Mouse (Mus musculus) hindbrain, embryonic 10.5 days (tissue): ENCODE results near the gene Zfr2. TPM values are rescaled to one million over a fixed set of nuclear protein-coding genes. Genes with fewer than 3 reads are reported as not detected.

Experiments
- DNase-seq: peaks from one replicate; pipeline ENCODE4 v3.0.0-alpha.2; 2017; ENCODE audit warnings: low spot score
- H3K27ac ChIP-seq: fragments of 300-500 bp; sonication (generic); 2 replicates; pipeline ENCODE4 v1.5.1; 2016; ENCODE audit warnings: mild to moderate bottlenecking, moderate library complexity
- H3K27me3 ChIP-seq: fragments of 300-500 bp; sonication (generic); 2 replicates; pipeline ENCODE4 v1.6.1; 2016; ENCODE audit warnings: mild to moderate bottlenecking; ENCODE audit not compliant: poor library complexity, insufficient read depth, severe bottlenecking
- H3K36me3 ChIP-seq: fragments of 300-500 bp; sonication (generic); 2 replicates; pipeline ENCODE4 v1.6.1; 2016; ENCODE audit warnings: mild to moderate bottlenecking, moderate library complexity
- H3K4me1 ChIP-seq: fragments of 300-500 bp; sonication (generic); replicated peaks from 2 replicates; pipeline ENCODE4 v1.6.1; 2016; ENCODE audit warnings: mild to moderate bottlenecking
- H3K4me3 ChIP-seq: fragments of 300-500 bp; sonication (generic); 2 replicates; pipeline ENCODE4 v1.5.1; 2016; ENCODE audit warnings: mild to moderate bottlenecking, moderate library complexity
- H3K9me3 ChIP-seq: fragments of 300-500 bp; sonication (generic); 2 replicates; pipeline ENCODE4 v1.6.1; 2016; ENCODE audit warnings: mild to moderate bottlenecking, moderate library complexity
- WGBS: fragments of 180-500 bp; shearing (Covaris S2); methylation state at CpG from one replicate; pipeline ENCODE4 v1.1.7; 2016; 5-methylcytosine and 5-hydroxymethylcytosine counted together
- polyA plus RNA-seq: library from polyadenylated mRNA; unstranded; fragments of >200 nt; fragmentation: Nextera tagmentation; extraction: Ambion mirVana; gene quantifications from 2 replicates; pipeline ENCODE4 v1.2.1, GENCODE M21; 2016

Zfr2 gene
- 5.1 and 6.7 TPM in 2 replicates for polyA plus RNA-seq

GRCm38 (mm10) chr10:81232580-81233225 lies at the start of gene Zfr2:
Gene Zfr2 (plus strand): TSS chr10:81233155.
- no peaks in the 10 kb centered on the region for H3K9me3 ChIP-seq
- peak; percentile 85 for DNase-seq
- WGBS, result 10% methylated on average over 29 of the region's 29 CpGs
- H3K27ac ChIP-seq, result peak within 1 kb of the TSS; percentile 93
- H3K27me3 ChIP-seq, result peaks cover 63% of the 10 kb centered on the region
- 0 out of 2 replicates have a peak, but pooled peaks cover 5% of the 10 kb centered on the region for H3K36me3 ChIP-seq
- H3K4me3 ChIP-seq, result peak within 1 kb of the TSS; percentile 94
- peaks cover 59% of the 10 kb centered on the region for H3K4me1 ChIP-seq

- Histone ChIP-seq H3K9me3 (no peaks in the 10 kb centered on the region), H3K4me1 (peaks cover 40% of the 10 kb centered on the region), H3K27me3 (no peaks in the 10 kb centered on the region), H3K27ac (peak within 1 kb of the TSS; percentile 91), H3K36me3 (peaks cover 85% of the 10 kb centered on the region), H3K4me3 (peak within 1 kb of the TSS; percentile 84)
- DNase-seq, result no peak
- WGBS, result 90% methylated on average over 5 of the region's 5 CpGs
Observed at GRCm38 (mm10) chr10:81183805-81184204, 49.1 kb upstream of the Zfr2 start, which contains the start of gene 4930442H23Rik. Gene 4930442H23Rik (minus strand): TSS chr10:81183849.

GRCm38 (mm10) chr10:81184765-81185164 lies 48.2 kb upstream of the Zfr2 start:
- Histone ChIP-seq H3K9me3 (no peaks in the 10 kb centered on the region), H3K27me3 (no peaks in the 10 kb centered on the region), H3K4me3 (peak overlapping the region; percentile 11; the same call in 1 of the 2 replicates), H3K36me3 (peaks cover 82% of the 10 kb centered on the region), H3K27ac (0 out of 2 replicates have a peak overlapping the region, but pooled peaks have one; percentile 29), H3K4me1 (peaks cover 32% of the 10 kb centered on the region)
- DNase-seq, result no peak
- 66% methylated on average over 4 of the region's 4 CpGs for WGBS

- DNase-seq, result no peak
- Histone ChIP-seq H3K36me3 (peaks cover 76% of the 10 kb centered on the region), H3K4me1 (peaks cover 39% of the 10 kb centered on the region), H3K27me3 (no peaks in the 10 kb centered on the region), H3K4me3 (no peak overlapping the region; the same call in 1 of the 2 replicates), H3K9me3 (no peaks in the 10 kb centered on the region), H3K27ac (no peak overlapping the region)
- WGBS, result 93% methylated on average over 9 of the region's 9 CpGs
Observed at GRCm38 (mm10) chr10:81187161-81187560, 45.8 kb upstream of the Zfr2 start.

- Histone ChIP-seq H3K9me3 (no peaks in the 10 kb centered on the region), H3K4me1 (peaks cover 44% of the 10 kb centered on the region), H3K27ac (no peak overlapping the region), H3K4me3 (0 out of 2 replicates have a peak overlapping the region, but pooled peaks have one; percentile 2), H3K36me3 (peaks cover 61% of the 10 kb centered on the region), H3K27me3 (peaks cover 19% of the 10 kb centered on the region)
- 77% methylated on average over 26 of the region's 26 CpGs for WGBS
- DNase-seq, result no peak
Observed at GRCm38 (mm10) chr10:81189821-81190220, 43.1 kb upstream of the Zfr2 start.

- DNase-seq, result no peak
- H3K36me3 ChIP-seq, result peaks cover 55% of the 10 kb centered on the region
- no peaks in the 10 kb centered on the region for H3K9me3 ChIP-seq
- peaks cover 25% of the 10 kb centered on the region for H3K27me3 ChIP-seq
- peaks cover 42% of the 10 kb centered on the region for H3K4me1 ChIP-seq
- WGBS, result 72% methylated on average over 31 of the region's 31 CpGs
- 0 out of 2 replicates have a peak overlapping the region, but pooled peaks have one; percentile 16 for H3K4me3 ChIP-seq
- H3K27ac ChIP-seq, result no peak overlapping the region
Observed at GRCm38 (mm10) chr10:81190236-81190911, 42.6 kb upstream of the Zfr2 start.

GRCm38 (mm10) chr10:81190912-81191321 lies 42.0 kb upstream of the Zfr2 start:
- peaks cover 42% of the 10 kb centered on the region for H3K4me1 ChIP-seq
- no peaks in the 10 kb centered on the region for H3K9me3 ChIP-seq
- H3K27me3 ChIP-seq, result peaks cover 30% of the 10 kb centered on the region
- WGBS, result 74% methylated on average over 6 of the region's 6 CpGs
- 0 out of 2 replicates have a peak overlapping the region, but pooled peaks have one; percentile 16 for H3K4me3 ChIP-seq
- DNase-seq, result no peak
- H3K27ac ChIP-seq, result no peak overlapping the region
- peaks cover 50% of the 10 kb centered on the region for H3K36me3 ChIP-seq

GRCm38 (mm10) chr10:81191342-81191982 lies 41.5 kb upstream of the Zfr2 start:
- H3K27ac ChIP-seq, result no peak overlapping the region

GRCm38 (mm10) chr10:81192270-81192967 lies 40.5 kb upstream of the Zfr2 start:
- H3K4me1 ChIP-seq, result peaks cover 42% of the 10 kb centered on the region
- H3K27ac ChIP-seq, result peak overlapping the region; percentile 93
- peaks cover 45% of the 10 kb centered on the region for H3K27me3 ChIP-seq
- H3K4me3 ChIP-seq, result peak overlapping the region; percentile 74
- WGBS, result under 1% methylated on average over 93 of the region's 93 CpGs
- peaks cover 38% of the 10 kb centered on the region for H3K36me3 ChIP-seq
- H3K9me3 ChIP-seq, result no peaks in the 10 kb centered on the region
- peak; percentile 79 for DNase-seq

More at GRCm38 (mm10) chr10:81191342-81191982, 41.5 kb upstream of the Zfr2 start:
- H3K4me1 ChIP-seq, result peaks cover 42% of the 10 kb centered on the region
- no peaks in the 10 kb centered on the region for H3K9me3 ChIP-seq
- H3K27me3 ChIP-seq, result peaks cover 36% of the 10 kb centered on the region
- H3K36me3 ChIP-seq, result peaks cover 48% of the 10 kb centered on the region
- no peak for DNase-seq
- H3K4me3 ChIP-seq, result peak overlapping the region; percentile 74; the same call in 1 of the 2 replicates
- WGBS, result 91% methylated on average over 18 of the region's 18 CpGs

- Histone ChIP-seq H3K36me3 (peaks cover 32% of the 10 kb centered on the region), H3K27me3 (peaks cover 48% of the 10 kb centered on the region), H3K4me3 (peak overlapping the region; percentile 74), H3K9me3 (no peaks in the 10 kb centered on the region), H3K4me1 (peaks cover 42% of the 10 kb centered on the region), H3K27ac (peak overlapping the region; percentile 93)
- 8% methylated on average over 19 of the region's 19 CpGs for WGBS
- no peak for DNase-seq
Observed at GRCm38 (mm10) chr10:81192968-81193501, 39.9 kb upstream of the Zfr2 start.

GRCm38 (mm10) chr10:81193991-81194774 lies 38.8 kb upstream of the Zfr2 start:
- 15% methylated on average over 37 of the region's 37 CpGs for WGBS
- Histone ChIP-seq H3K9me3 (no peaks in the 10 kb centered on the region), H3K27me3 (peaks cover 49% of the 10 kb centered on the region), H3K4me3 (peak overlapping the region; percentile 20), H3K4me1 (peaks cover 42% of the 10 kb centered on the region), H3K36me3 (peaks cover 22% of the 10 kb centered on the region), H3K27ac (no peak overlapping the region)
- no peak for DNase-seq
